Mouse (Mus musculus) liver, embryonic 14.5 days (tissue): ENCODE results near the gene Ttbk1. TPM values are rescaled to one million over a fixed set of nuclear protein-coding genes. Genes with fewer than 3 reads are reported as not detected.

ENCODE experiments used
- ATAC-seq: fragments of 200-750 bp; cut with Nextera tagmentation; 2 replicates; pipeline ENCODE4 v1.8.0; 2017; ENCODE audit warnings: moderate number of reproducible peaks, mild to moderate bottlenecking, moderate library complexity; ENCODE audit not compliant: insufficient read depth
- DNase-seq, 3 experiments: peaks; one replicate each; pipeline ENCODE4 v3.0.0-alpha.2; 2012 to 2013; ENCODE audit warnings: low read depth in 3 of 3, low spot score in 3 of 3
- H3K27ac ChIP-seq: fragments of 300-500 bp; sonication (generic); 2 replicates; pipeline ENCODE4 v1.5.1; 2014; ENCODE audit warnings: moderate library complexity, mild to moderate bottlenecking, control low read depth, inconsistent platforms
- H3K27me3 ChIP-seq: fragments of 300-500 bp; sonication (generic); 2 replicates; pipeline ENCODE4 v1.6.1; 2014; ENCODE audit warnings: mild to moderate bottlenecking, low read length, moderate library complexity; ENCODE audit not compliant: control insufficient read depth, insufficient read depth
- H3K36me3 ChIP-seq: fragments of 300-500 bp; sonication (generic); replicated peaks from 2 replicates; pipeline ENCODE4 v1.6.1; 2014; ENCODE audit warnings: low read depth; ENCODE audit not compliant: control insufficient read depth, insufficient read depth
- H3K4me1 ChIP-seq, 2 experiments: fragments of 200-500 bp in 1 of 2; fragments of 300-500 bp in 1 of 2; sonication (generic) in 1 of 2; replicated peaks; 2 replicates each; pipeline ENCODE4 v1.6.1; 2012 to 2014; ENCODE audit warnings: antibody characterized with exemption in 1 of 2, inconsistent platforms in 1 of 2, low read length in 1 of 2; ENCODE audit not compliant: control insufficient read depth in 2 of 2, insufficient read depth in 2 of 2
- H3K4me2 ChIP-seq: fragments of 300-500 bp; sonication (generic); 2 replicates; pipeline ENCODE4 v1.6.1; 2014; ENCODE audit warnings: low read depth, mild to moderate bottlenecking, control low read depth, moderate library complexity
- H3K4me3 ChIP-seq, 2 experiments: fragments of 200-500 bp in 1 of 2; fragments of 300-500 bp in 1 of 2; sonication (generic) in 1 of 2; 2 replicates each; pipeline ENCODE4 v1.5.1; 2012 to 2014; ENCODE audit warnings: low read depth in 2 of 2, low read length in 2 of 2, mild to moderate bottlenecking in 2 of 2, control low read depth in 1 of 2, inconsistent platforms in 1 of 2, moderate library complexity in 1 of 2; ENCODE audit not compliant: insufficient read depth in 1 of 2
- H3K9ac ChIP-seq: fragments of 300-500 bp; sonication (generic); replicated peaks from 2 replicates; pipeline ENCODE4 v1.6.1; 2014; ENCODE audit warnings: mild to moderate bottlenecking, control low read depth, moderate library complexity
- H3K9me3 ChIP-seq: fragments of 300-500 bp; sonication (generic); 2 replicates; pipeline ENCODE4 v1.6.1; 2016; ENCODE audit warnings: low read length, mixed read lengths; ENCODE audit not compliant: control insufficient read depth
- CTCF ChIP-seq: IDR thresholded peaks from 2 replicates; pipeline ENCODE4 v1.5.1; 2016; ENCODE audit warnings: antibody characterized with exemption, low read depth, control low read depth
- EP300 ChIP-seq: IDR thresholded peaks from 2 replicates; pipeline ENCODE4 v1.6.1; 2016; ENCODE audit warnings: antibody characterized with exemption, low read depth
- WGBS: fragments of 180-500 bp; shearing (Covaris S2); extraction: QIAGEN DNeasy Blood & Tissue Kit; methylation state at CpG from one replicate; pipeline ENCODE4 v1.1.7; 2014; ENCODE audit not compliant: insufficient replicate concordance; 5-methylcytosine and 5-hydroxymethylcytosine counted together
- polyA plus RNA-seq, 2 experiments: library from polyadenylated mRNA; depleted of rRNA in 1 of 2; stranded (reverse) in 1 of 2; unstranded in 1 of 2; fragments of >200 nt; fragmentation: Nextera tagmentation in 1 of 2; extraction: Ambion mirVana in 1 of 2; gene quantifications; 2 replicates each; pipeline versions ENCODE4 v1.2.1 to v1.2.3; 2012 to 2014

Gene Ttbk1
- polyA plus RNA-seq, 2 experiments: 0.02 TPM; not detected in 1

GRCm38 (mm10) chr17:46495486-46495885 is 8.0 kb upstream of the Ttbk1 start:
- Histone ChIP-seq H3K9me3 (no peaks in the 10 kb centered on the region), H3K27ac (no peak overlapping the region), H3K9ac (no peak overlapping the region), H3K4me2 (no peak overlapping the region), H3K4me3 (no peak overlapping the region), H3K36me3 (no peaks in the 10 kb centered on the region), H3K4me1 (peaks cover 3 to 5% of the 10 kb centered on the region in 2 experiments; a peak in 2 of 4 replicates), H3K27me3 (no peaks in the 10 kb centered on the region; the same call in 1 of the 2 replicates)
- ATAC-seq (no peak), DNase-seq (no peak)
- TF ChIP-seq CTCF (no peak), EP300 (no peak)
- 73% methylated on average over 5 of the region's 5 CpGs for WGBS

DNA sequence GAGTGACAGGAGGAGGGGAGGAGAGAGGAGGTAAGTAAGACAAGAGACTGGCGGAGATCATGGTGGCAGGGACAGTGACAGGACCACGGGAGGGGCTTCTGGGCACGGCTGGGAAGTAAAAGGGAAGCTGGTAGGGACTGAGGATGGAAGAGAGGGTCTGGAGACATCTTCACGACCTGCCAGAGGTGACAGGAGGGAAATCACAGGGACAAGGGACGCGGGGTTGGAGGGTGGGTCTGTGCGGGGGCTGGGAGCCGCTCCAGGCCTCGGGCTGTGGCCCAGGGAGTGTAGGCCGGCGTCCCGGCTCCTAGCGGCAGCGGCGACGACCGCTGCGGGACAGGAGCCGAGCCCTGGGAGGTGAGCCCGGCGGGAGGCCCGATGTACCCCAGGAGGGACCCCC is 480 bp downstream of the Ttbk1 start:
- DNase-seq (no peak), ATAC-seq (no peak)
- no peak overlapping the region for H3K27ac ChIP-seq
- no peak overlapping the region for H3K9ac ChIP-seq
- H3K36me3 ChIP-seq: no peaks in the 10 kb centered on the region
- no peak for TF ChIP-seq CTCF
- TF ChIP-seq EP300: no peak
- H3K4me1 ChIP-seq: no peaks in the 10 kb centered on the region; a peak in 1 of 4 replicates
- WGBS: 3% methylated on average over 15 of the region's 22 CpGs
- H3K27me3 ChIP-seq: peaks cover 60% of the 10 kb centered on the region
- H3K4me2 ChIP-seq: 0 out of 2 replicates have a peak overlapping the region, but pooled peaks have one; percentile 29
- no peaks in the 10 kb centered on the region for H3K9me3 ChIP-seq
- no peak overlapping the region for H3K4me3 ChIP-seq

GRCm38 (mm10) chr17:46484461-46484875 is 3.0 kb downstream of the Ttbk1 start:
- no peaks in the 10 kb centered on the region for H3K36me3 ChIP-seq
- no peak for ATAC-seq
- H3K4me3 ChIP-seq: no peak overlapping the region
- H3K27ac ChIP-seq: no peak overlapping the region
- TF ChIP-seq EP300 (no peak), CTCF (peak; percentile 28; the same call in 1 of the 2 replicates)
- no peaks in the 10 kb centered on the region; a peak in 1 of 4 replicates for H3K4me1 ChIP-seq
- H3K9me3 ChIP-seq: no peaks in the 10 kb centered on the region
- H3K9ac ChIP-seq: no peak overlapping the region
- no peak overlapping the region for H3K4me2 ChIP-seq
- DNase-seq: no peak
- 5% methylated on average over 6 of the region's 6 CpGs for WGBS
- H3K27me3 ChIP-seq: peaks cover 58% of the 10 kb centered on the region

- Histone ChIP-seq H3K27me3 (peaks cover 56% of the 10 kb centered on the region), H3K4me3 (peak overlapping the region; percentile 3 to 25; a peak in 2 of 4 replicates), H3K9ac (no peak overlapping the region), H3K36me3 (no peaks in the 10 kb centered on the region), H3K4me2 (peak overlapping the region; percentile 44), H3K4me1 (no peaks in the 10 kb centered on the region; a peak in 1 of 4 replicates), H3K9me3 (no peaks in the 10 kb centered on the region), H3K27ac (no peak overlapping the region)
- DNase-seq (no peak), ATAC-seq (no peak)
- TF ChIP-seq EP300 (no peak), CTCF (no peak)
- 1% methylated on average over 13 of the region's 13 CpGs for WGBS
Measured at GRCm38 (mm10) chr17:46484021-46484431, 3.4 kb downstream of the Ttbk1 start.

DNA sequence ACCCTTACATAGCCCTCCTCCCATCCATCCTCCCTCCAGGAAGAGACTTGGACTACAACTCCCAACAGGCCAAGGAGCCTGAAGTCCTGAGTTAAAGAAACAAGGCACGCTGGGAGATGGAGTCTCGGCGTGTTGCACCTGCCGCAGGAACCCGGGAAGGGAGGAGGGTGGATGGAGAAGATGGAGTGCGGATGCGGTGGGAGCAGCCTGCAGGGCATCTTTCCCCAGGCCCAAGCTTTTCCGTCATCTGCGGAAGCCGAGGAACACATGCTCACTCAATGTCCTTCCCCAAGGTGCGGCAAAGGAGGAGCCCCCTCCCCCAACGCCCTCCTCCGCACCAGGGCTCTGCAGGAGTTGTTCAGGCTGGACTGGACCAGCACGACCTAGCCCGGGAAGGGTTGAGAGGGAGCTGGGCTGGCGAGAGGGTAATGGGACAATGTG is 3.9 kb downstream of the Ttbk1 start:
- peak overlapping the region; percentile 44 for H3K4me2 ChIP-seq
- H3K4me3 ChIP-seq: peak overlapping the region; percentile 3 to 25; a peak in 2 of 4 replicates
- H3K4me1 ChIP-seq: no peaks in the 10 kb centered on the region; a peak in 1 of 4 replicates
- H3K27ac ChIP-seq: no peak overlapping the region
- peaks cover 52% of the 10 kb centered on the region for H3K27me3 ChIP-seq
- DNase-seq (no peak), ATAC-seq (no peak)
- TF ChIP-seq EP300 (no peak), CTCF (no peak)
- no peak overlapping the region for H3K9ac ChIP-seq
- 1% methylated on average over 16 of the region's 16 CpGs for WGBS
- H3K36me3 ChIP-seq: no peaks in the 10 kb centered on the region
- no peaks in the 10 kb centered on the region for H3K9me3 ChIP-seq
